Mouse (Mus musculus): ENCODE measurements around the gene Rasl10a. TPM values are rescaled to one million over a fixed set of nuclear protein-coding genes. Genes with fewer than 3 reads are reported as not detected.
A peak's percentile ranks its signal among the peaks of the same experiment; 100 is the strongest.
"Not testable (repeated sequence)": the region's sequence is repeated elsewhere in the genome, so short reads cannot be mapped to it uniquely, and the experiment has no call there.

The Rasl10a gene
- total RNA-seq, 2 experiments from 2014 or later: 3.8 to 5.6 TPM

DNA sequence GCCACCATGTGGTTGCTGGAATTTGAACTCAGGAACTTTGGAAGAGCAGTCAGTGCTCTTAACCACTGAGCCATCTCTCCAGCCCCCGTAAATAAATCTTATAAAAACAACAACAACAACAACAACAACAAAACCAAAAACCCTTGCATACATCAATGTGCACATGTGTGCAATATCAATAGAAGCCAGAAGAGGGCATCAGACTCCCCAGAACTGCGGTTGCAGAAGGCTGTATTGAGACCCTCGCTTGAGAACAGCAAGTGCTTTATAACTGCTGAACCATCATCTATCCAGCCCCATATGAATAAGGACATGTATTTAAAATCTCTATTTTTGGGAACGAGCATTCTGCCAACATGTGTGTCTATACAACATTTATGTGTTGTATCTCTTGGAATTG lies 17.0 kb downstream of the Rasl10a start:
- no peak for DNase-seq

DNA sequence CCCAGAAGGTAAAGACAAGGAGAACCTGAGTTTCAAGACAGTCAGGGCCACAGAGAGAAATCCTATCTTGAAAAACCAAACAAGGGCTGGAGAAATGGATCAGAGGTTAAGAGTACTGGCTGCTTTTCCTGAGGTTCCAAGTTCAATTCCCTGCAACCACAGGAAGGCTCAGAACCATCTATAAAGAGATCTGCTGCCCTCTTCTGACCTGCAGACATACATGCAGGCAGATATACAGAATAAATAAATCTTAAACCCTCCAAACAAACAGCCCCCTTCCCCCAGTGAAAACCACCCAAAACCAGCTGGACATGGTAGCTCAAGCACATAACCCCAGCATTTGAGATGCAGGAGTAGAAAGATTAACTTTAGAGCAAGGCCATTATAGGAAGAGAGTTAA lies 17.8 kb downstream of the Rasl10a start:
- no peak for DNase-seq

DNA sequence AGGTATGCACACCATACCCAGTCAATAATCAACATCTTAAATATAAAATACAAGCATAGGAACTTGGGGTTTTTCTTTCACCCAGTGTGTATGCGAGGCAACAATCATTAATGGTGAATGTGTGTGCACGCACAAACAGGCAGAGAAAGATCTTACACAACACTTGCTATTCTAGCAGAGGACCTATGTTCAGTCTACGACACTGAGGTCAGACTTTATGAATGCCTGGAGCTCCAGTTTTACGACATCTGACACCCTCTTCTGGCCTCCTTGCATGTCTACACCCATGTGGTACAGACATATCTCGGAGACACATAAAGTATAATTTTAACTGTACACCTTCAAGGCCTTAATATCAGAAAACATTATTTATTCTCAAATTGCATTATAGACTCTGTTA lies 18.9 kb downstream of the Rasl10a start:
- DNase-seq: not testable (repeated sequence)

DNA sequence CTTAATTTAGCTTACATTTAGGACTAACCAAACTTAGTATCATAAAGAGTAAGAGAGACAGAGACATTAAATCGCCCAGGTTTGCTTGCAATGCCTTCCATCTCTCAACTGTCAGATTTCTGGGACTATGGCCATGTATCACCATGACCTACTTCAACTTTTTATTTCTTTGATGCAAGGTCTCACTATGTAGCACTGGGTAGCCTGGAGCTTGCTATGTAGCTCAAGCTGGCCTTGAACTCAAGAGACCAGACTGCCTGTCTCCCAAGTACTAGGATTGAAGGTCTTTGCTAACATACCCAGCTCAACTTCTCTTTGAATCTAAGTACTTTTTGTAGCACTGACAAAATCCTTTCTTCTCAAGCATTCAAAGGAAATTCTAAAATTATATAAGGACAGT lies 31.2 kb downstream of the Rasl10a start:
- no peak for DNase-seq

DNA sequence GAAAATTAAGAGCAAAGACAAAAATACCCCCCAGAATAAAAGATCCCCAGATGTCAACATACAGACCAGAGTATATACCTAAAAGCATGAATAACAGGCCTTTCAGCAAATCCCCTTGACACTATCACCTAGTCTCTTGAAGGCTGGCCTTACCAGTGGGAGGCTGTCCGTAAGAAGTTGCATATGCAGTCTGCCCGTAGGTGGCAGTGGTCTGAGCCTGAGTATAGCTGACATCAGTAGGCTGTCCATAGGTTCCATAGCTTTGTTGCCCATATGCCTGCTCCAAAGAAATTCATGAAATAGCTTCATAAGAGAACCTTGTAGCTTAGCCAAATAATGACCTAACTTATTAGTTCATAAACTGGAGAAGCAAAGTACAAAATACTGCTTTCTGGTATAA lies 33.8 kb downstream of the Rasl10a start:
- no peak for DNase-seq

DNA sequence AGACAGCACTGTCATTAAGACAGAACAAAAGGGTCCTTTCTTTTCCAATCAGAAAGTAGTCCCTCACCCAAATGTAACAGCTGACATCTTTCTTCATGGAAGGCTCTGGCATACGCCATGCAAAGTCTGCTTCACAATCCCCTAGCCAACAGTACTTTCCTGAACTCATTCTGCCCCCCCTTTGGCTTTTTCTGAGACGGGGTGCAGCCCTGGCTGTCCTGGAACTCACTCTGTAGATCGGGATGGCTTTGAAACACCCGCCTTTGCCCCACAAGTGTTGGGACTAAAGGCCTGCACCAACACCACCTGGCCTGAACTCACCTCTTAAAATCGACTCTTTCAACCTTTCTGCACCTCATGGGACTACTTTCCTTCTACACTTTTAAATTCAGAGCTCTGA lies 37.9 kb downstream of the Rasl10a start:
- peak in 1 of 2 experiments; percentile 23 for DNase-seq

DNA sequence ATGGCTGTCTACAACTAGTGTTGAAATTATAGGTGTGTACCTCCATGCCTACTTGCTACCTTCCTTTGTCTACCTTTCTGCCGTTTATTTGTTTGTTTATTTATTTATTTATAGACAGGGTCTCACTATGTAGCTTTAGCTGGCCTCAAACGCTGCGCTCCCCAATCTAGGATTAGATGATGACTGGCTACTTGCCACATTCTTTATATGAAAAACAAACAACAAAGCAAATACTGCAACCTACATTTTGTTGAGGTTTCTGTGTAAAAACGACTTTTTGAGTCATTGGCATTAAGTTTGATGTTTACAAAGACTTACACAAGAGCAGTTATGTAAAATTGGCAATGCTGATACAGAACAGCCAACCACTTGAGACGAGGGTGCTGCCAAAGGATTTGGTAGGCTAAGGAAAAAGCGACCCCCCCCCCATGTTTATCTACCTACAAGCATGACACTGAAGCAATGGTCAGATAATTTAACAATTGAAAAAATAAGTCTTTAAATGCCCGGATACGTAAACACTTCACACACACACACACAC lies 38.6 kb downstream of the Rasl10a start:
- no peak for DNase-seq

DNA sequence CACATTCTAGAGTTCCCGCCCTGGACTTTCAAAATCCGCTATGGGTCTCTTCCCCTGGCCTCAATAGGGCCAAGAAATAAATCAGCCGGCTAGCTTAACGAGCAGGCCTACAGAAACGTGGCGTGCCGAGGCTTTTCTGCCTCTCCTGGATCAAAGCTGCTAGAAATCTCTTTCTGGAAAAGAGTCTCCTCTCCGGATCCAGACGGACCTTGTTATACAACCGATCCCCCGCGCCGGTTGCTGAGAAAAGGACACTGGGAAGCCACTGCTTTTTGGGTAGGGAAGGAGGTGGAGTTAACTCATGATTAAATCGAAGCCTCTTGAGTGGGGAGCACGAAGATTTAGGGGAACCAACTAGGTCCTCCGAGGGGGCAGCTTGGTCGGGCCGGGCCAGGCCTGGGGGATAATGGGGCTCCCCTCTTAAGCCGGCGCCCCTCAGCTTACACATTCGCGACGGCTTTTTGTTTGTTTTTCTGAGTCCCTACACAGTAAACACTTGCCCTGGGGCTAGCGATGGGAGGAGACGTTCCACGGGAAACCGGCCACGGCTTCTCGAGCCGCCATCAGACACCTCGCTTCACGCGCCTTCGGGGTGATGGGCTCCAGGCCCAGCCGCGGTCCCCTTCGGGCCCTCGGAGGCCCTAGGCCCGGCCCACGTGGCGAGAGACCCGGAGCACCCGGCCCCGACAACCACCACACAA lies 40.3 kb downstream of the Rasl10a start:
- DNase-seq: peak; percentile 57 to 73

DNA sequence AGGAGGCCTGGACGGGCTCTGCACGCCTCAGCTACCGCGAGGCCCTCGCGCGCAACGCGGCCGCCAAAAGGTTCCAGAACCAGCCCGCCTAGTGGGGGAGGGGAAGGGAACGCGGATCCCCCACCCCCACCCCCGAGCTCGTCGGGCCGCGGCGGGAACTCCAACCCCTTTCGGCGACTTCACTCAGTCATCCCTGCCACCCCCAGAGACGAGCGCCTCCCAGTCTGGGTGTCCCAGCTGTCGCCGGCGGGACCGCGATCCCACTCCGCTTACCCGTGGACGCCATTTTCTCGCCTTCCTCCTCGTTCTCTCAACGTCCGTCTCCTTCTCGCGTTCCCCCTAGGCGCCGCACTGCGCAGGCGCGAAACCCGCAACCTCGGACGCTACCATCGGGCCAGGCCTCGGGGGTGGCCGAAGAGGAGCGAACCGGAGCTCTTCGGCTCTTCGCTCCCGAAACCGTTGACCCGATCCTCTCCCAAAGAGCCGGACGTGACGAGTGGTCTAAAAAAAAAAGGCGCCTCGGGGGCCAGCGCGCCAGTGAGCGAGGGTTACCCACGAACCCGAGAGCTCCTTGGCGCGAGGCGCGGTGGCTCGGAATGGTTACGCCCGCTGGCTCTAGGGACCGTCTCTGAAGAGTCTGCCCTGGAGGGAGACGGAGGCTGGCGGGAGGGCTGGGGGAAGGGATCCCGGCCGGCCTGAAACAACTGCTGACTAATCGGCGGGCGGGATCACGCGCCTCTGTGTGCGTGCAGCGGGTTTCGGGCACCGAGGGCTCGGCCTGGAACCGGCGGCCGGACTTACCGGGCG lies 41.0 kb downstream of the Rasl10a start, which contains the start of the genes Rhbdd3 and Ewsr1:
Rhbdd3 (plus strand) TSS at position 191 of the 807 bp plus-strand sequence.
Ewsr1 (minus strand) TSS at position 531 of the 807 bp plus-strand sequence.
- peak; percentile 97 to 99 for DNase-seq

DNA sequence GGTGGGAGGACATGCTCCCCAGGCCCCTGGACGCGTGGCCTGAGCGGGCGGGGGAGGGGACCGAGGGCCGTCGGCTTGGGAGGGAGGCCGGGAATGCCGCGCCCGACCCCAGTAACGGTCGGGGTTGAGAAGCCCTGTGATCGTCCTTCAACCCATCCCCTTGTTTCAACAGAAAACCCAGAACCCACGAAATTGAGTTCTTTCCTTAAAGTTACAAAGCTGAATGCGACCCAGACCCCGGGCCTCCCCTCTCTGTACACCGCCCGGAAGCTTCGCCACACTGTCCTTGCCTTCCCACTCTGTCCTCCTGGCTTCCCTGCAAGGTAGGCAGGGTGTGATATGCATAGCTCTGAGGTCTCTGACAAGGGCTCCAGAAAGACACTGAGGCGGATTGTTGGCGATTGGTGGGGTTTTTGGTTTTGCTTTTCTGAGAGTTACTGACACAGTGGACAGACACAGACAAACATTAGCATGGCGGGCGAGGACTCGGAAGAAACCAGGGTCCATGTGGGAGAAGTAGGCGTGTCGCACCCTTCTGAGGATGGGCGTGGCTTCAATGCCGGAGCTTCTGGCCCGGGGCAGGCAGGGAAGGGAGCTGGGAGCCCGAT lies 41.8 kb downstream of the Rasl10a start:
- DNase-seq: peak; percentile 90 to 92

DNA sequence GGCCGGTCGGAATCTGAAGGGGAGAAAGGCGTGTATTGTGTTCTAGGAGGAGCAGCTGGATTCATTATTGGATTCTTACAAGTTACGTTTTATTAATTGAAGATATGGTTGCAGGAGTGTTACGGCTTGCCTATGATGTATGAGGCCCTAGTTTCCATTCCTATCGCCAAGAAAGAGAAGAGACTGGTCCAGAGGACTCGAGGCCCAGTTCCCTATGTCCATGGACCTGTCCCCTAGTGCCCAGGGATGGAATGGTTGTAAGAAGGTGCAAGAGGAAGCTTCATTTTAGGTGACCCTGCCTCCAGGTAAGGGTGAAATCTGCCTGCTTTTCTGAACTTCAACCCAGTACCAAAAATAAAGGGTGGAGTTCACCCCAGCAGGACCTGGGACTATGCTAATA lies 42.4 kb downstream of the Rasl10a start:
- DNase-seq: no peak

DNA sequence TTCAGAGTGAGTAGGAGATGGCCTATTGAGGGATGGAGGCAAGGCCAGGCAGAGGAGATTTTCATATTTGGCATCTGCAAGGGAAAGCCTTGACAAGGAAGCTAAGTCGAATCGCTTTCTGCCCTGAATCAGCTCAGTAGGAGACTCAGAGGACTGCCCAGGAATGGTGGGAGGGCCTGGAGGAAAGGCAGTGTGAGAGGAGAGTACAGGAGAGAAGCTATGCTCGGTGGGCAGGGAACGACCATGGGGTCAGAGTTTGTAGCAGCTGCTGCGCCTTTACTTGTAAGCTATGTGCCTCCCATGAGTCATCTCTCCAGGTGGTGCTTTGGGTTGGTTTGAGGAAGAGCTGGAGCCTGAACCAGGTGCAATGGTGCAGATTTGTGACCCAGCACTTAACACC lies 42.9 kb downstream of the Rasl10a start:
- no peak for DNase-seq

DNA sequence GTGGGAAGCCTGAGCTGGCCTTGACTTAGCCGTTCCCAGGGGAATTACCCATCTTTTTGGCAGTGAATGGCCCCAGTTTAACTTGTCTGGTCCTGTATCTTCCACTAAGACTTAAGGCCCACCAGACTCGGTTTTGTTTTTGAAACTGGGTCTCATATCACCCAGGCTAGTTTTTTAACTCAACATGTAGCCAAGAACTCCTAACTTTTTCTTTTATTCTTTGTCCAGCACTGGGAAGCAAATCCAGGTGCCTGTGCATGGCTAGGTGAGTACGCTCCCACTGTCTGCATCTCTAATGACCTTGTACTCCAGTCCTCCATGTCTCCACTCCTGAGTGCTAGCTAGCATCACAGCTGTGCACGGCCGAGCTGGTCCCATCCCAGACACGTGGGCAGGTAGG lies 43.7 kb downstream of the Rasl10a start:
- no peak for DNase-seq

DNA sequence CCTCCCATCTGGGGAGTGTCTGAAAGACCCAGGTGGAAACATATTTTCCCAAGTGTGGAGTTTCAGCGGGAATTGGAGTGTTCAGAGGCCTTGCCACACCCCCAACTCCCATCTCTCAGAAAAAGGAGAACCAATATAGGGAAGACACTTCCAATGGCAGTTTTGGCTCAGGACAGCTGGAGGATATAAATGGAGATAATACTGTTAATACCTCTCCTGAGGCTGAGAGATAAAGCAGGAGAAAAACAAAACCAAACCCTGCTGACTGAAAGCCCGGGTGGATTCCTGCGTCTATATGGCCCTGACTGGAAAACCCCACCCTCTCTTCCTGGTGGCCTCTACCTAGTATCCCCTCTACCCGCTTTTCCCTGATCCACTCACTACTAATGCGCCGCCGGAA lies 44.5 kb downstream of the Rasl10a start:
- DNase-seq: no peak

DNA sequence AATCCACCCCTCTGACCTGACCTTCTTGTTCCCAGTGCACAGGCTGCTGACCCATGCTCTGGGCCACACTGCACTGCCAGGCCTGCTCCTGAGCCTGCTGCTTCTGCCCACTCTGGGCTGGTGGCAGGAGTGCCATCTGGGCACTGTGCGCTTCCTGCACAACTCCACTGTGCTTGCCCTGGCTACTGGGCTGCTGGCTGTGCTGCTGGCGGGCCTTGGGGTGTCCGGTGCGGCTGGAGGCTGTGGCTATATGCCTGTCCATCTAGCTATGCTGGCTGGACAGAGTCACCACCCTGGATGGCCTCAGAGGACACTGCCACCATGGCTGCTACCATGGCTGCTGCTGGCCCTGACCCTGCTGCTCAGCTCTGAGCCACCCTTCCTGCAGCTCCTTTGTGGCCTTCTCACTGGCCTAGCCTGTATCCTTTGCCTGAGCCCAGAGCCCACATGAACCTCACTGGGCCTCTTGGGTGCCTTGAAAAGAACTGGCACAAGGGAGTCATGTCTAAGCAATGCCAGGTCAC lies 46.1 kb downstream of the Rasl10a start:
- no peak for DNase-seq

DNA sequence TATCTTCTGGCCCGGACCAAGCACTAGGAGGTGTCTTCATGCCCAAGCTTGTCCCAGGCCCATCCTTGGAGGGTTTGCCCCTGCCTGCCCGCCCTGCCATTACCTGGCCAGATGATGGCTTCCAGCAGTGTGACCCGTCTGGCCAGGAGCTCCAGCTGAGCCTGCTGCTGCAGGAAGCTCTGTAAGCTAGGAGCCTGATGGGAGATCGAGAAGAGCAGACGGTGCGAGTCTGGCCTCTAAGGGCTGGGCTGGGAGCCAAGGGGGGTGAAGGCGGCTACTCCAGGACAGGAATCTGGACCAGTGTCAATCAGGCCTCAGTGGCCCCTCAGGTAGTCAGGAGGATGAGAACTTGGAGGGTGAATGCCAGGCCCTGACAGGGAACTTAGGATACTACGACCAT lies 51.5 kb downstream of the Rasl10a start:
- no peak for DNase-seq

Small RNA genes within 50 kb of the gene (microRNA-seq; reads per million reads assigned to microRNA genes)
- gene Gm47296: 0 reads per million in 2 experiments

Other genes with a start within 250 kb of the Rasl10a start
- gene Nf2, start 208.6 kb upstream of the Rasl10a start, total RNA-seq (2021): 10 to 100 TPM; 70.8 to 76.9 TPM
- 1 to 10 TPM in 1 of 2 experiments, under 1 TPM in 1; 0.55 to 2.1 TPM for gene Nipsnap1, start 184.2 kb upstream of the Rasl10a start, total RNA-seq (2021)
- 10 to 100 TPM; 17.1 to 17.3 TPM for gene Thoc5, start 162.8 kb upstream of the Rasl10a start, total RNA-seq (2021)
- gene Nefh, start 110.1 kb upstream of the Rasl10a start, total RNA-seq (2021): not detected
- 10 to 100 TPM; 49.7 to 58.1 TPM for gene Ap1b1, start 71.3 kb upstream of the Rasl10a start, total RNA-seq (2021)
- 10 to 100 TPM; 16.1 to 17.6 TPM for gene Gas2l1, start 7.2 kb downstream of the Rasl10a start, total RNA-seq (2021)
- 10 to 100 TPM; 25.6 to 28.2 TPM for gene Rhbdd3, start 40.8 kb downstream of the Rasl10a start, total RNA-seq (2021)
- gene Ewsr1, start 41.1 kb downstream of the Rasl10a start, total RNA-seq (2021): 100 to 1,000 TPM in 1 of 2 experiments, 10 to 100 TPM in 1; 70.0 to 104 TPM
- gene Emid1, start 94.1 kb downstream of the Rasl10a start, total RNA-seq (2021): 1 to 10 TPM; 1.0 to 2.1 TPM
- 10 to 100 TPM; 82.3 to 83.3 TPM for gene Kremen1, start 203.4 kb downstream of the Rasl10a start, total RNA-seq (2021)

Measured in heart, adult 18-20 months (tissue).